Mouse (Mus musculus) right cerebral cortex, postnatal 14 days (tissue): Measurements from ENCODE around the gene Nr2f1.
A peak's percentile ranks its signal among the peaks of the same experiment; 100 is the strongest.
"Not testable (repeated sequence)": the region's sequence is repeated elsewhere in the genome, so short reads cannot be mapped to it uniquely, and the experiment has no call there.

Source experiments
- DNase-seq: peaks from one replicate; pipeline ENCODE4 v3.0.0; 2022

Gene Nr2f1

DNA sequence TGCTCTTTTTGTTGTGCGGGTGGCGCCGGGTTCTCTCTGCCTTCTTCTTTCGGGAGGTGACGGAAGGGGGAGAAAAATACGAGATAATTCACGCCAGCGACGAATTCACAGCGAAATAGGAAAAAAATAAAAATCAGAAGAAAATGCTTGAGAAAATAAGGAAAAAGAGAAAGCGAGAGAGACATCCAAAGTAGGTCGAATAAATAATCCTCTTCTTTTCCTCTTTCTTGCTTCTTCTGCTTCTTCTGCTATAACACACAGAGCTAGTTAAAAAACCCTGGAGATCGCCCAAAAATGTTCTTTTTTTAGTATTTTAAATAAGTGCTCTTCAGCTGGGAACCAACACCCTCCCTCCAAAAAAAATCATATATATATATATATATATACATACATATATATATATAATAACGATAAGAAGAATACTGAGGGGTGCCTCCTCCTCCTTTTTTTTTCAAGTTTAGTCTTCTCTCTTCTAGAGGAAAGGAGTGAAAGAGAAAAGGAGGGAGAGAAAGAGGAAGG lies at the start of gene Nr2f1:
Gene Nr2f1, minus strand, starts transcription at position 116 of the 519 bp plus-strand sequence.
- no peak for DNase-seq

- no peak for DNase-seq
Measured at GRCm38 (mm10) chr13:78221680-78222079, 22.1 kb upstream of the Nr2f1 start.

- not testable (repeated sequence) for DNase-seq
Measured at GRCm38 (mm10) chr13:78220238-78220637, 20.7 kb upstream of the Nr2f1 start.

- no peak for DNase-seq
Measured at GRCm38 (mm10) chr13:78215223-78215622, 15.7 kb upstream of the Nr2f1 start.

GRCm38 (mm10) chr13:78213155-78213554 lies 13.6 kb upstream of the Nr2f1 start:
- no peak for DNase-seq

DNA sequence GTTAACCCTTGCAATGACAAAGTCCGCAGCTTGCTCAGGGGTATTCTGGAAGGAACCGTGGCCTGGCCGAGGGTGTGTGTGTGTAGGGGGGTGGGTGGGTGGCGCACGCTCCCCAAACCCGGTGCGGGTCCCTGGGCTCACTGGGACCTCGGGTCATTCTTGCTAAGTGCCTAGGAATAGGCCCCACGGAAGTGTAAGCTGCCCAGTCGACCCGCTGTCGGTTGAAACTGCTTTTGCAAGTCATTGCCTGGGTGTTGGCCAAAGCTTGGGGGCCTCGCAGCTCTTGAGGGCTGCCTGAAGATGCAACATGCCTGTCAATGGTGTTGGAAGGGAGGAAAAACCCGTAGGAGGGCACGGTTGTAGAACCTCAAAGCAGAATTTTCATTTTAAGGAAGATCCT lies 12.6 kb upstream of the Nr2f1 start:
- DNase-seq: no peak

- DNase-seq: no peak
Measured at GRCm38 (mm10) chr13:78211231-78212010, 11.9 kb upstream of the Nr2f1 start.

- no peak for DNase-seq
Measured at GRCm38 (mm10) chr13:78210748-78211089, 11.2 kb upstream of the Nr2f1 start.

- DNase-seq: no peak
Measured at GRCm38 (mm10) chr13:78210029-78210747, 10.6 kb upstream of the Nr2f1 start.

DNA sequence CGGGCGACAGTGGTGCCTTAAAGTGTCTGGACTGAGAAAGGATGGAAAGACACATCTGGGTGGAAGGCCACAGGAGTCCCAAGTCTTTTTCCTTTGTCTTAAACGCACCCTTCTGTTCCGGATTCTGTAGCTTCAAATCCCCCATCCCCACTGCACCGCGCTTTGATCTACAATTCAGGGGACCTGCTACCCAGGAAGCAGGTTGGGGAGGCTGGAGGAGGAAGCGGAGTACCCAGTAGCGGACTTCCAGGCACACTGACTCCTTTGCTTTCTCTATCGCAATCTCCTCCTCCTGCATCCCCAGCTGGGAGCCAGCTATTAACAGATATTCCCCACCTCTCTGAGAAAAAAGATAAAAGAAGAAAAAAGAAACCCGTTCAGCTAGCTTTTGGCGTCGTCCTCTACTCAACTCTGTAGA lies 10.1 kb upstream of the Nr2f1 start:
- DNase-seq: no peak

DNA sequence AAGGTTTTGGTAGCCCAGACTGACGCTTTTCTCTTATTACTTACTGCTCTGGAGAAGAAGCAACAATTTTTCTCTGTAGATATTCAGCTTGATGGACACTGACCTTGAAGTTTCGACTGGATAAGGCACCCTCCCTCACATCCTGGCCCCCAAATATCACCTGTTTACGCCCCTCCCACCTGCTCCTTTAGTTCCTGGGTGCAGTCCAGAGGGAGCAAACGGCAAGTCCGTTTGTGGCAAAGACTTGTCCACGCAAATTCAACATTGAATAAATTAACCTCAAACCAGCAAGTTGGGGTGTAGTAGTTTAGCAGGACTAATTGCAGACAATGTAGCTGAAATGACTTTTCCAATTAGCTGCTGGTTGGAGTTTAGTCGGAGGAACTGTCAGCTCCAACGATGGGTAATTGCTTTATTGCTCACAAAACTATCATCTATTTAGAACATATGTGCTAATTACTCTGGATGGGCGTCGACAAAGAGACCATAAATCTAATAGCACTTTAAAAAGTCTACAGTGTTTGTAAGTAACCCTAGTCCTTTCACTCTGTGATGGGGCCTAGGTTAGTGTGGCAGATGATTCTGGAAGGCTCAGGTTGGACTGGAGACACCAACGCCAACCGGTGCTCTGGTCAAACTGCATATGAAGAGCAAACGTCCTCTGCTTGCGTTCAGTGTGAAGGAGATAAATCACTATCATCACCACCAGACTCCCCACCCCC lies 9.3 kb upstream of the Nr2f1 start:
- DNase-seq: no peak

- DNase-seq: no peak
Measured at GRCm38 (mm10) chr13:78207796-78208645, 8.5 kb upstream of the Nr2f1 start.

DNA sequence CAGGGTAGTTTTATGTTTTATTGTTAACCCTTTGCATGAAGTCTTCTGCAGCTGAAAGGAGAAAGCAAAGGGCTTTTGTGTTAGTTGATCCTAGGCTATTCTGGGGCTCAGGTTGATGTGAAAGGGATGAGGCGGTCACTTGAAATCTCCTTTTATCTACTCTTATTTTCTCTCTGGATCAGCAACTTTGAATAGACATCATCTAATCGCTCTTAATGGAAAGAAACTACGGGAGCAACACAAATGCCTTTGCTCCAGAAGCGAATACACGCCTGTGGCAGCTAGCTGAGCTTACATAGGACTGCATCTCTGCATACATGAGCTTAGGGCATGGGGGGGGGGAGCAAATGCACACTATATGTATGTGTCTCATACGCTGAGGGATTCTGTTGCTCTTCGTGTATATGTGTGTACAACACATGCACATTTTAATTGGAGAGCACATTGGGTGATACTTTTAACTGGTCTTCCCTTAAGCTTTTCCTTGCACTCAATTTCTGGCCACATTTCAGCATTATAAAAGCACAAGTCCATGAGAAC lies 7.4 kb upstream of the Nr2f1 start:
- no peak for DNase-seq

DNA sequence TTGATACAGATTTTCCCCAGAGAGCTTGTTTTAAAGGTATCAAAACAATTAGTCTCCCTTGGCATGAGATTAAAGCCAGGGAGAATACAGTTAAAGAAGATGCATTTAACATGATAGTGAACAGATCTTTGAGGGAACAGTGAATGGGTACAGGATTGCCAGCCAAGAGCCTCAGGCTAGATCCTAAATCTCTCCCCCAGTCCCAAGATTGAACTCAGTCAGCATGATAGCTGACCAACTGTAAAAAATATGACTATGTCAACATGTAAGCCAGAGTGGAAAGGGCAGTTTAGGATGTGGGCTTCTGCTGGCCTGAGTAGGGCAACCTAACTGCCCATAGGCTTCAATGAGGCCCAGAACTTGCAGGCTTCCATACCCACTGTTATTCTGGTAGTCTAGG lies 5.9 kb upstream of the Nr2f1 start:
- no peak for DNase-seq

DNA sequence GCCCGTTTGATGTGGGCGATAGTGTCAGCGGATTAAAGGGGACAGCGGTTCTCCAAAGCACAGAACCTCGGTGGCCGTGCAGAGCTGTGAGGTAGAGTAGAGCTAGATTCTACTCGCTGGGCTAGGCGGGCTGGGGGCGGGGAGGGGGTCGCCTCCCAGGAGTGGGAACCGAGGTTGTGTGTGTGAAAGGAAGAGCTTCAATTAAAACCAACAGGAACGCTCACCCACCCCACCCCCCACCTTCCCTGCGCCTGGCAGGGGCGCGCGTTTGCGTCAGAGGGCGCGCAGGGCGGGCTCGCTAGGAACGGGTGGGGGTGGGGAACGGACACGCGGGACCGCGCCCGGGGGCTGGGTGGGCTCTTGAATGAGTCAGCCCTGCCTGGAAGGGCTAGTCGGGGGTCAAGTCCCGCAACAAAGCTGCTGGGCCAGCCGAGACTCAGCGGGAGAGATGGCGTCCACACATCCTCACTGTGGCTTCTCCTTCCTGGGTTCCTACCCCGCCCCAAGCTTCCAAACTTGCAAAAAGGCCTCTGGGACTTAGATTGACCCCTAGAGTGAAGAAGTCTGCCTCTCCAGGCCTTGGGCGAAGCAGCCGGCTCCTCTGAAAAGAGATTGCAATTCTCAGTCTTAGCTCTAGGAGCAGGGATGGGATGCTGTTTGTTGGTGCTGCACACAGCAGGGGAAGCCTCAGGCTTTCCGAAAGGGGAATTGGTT lies 3.9 kb upstream of the Nr2f1 start:
- peak; percentile 81 for DNase-seq

GRCm38 (mm10) chr13:78202574-78203347 lies 3.2 kb upstream of the Nr2f1 start:
- DNase-seq: peak; percentile 65

DNA sequence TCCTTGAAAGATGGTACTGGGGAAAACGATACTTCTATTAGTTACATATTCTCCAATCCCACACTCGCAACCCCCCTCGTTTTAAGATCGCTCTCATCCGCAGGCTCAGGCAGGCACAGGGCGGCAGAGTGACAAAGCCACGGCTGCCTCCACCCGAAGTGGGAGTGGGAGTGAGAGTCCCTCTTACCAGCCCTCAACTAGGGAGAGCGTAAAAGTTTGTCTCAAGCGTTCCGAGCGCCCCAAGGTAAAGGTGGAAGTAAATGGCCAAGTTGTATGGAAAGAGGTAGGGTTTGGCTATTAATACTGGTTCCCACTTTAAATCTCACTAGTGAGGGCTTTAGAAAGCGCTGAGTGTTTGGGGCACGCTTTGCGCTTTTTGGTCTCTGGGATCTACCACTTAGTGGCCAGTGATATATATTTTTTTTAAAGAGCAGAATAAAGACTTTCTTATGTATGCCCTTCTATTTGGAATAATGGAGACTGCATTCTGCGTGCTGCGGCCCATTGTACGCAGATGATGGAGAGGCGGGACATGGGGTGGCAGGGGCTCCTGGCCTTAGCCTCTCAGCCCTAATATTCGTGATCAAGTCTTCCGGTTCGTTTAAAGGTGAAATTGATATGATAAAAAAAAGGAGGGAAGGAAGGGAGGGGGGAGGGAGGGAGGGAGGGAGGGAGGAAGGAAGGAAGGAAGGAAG lies 2.5 kb upstream of the Nr2f1 start:
- no peak for DNase-seq

- peak; percentile 92 for DNase-seq
Measured at GRCm38 (mm10) chr13:78200991-78201870, 1.7 kb upstream of the Nr2f1 start.

GRCm38 (mm10) chr13:78200407-78200806 lies 850 bp upstream of the Nr2f1 start:
- no peak for DNase-seq
